Mouse (Mus musculus): ENCODE data around the gene Ccdc93. TPM values are rescaled to one million over a fixed set of nuclear protein-coding genes. Genes with fewer than 3 reads are reported as not detected.

The Ccdc93 gene
- 17.4 and 18.2 TPM in 2 replicates for polyA plus RNA-seq (2012; rRNA removed)

- peak; percentile 92 to 100 for DNase-seq (ENCODE audit: extremely low spot score in 1 of 2, low spot score in 1 of 2)
Measured at GRCm38 (mm10) chr1:121430938-121431928, at the start of gene Ccdc93. Ccdc93 (plus strand) TSS chr1:121431049.

GRCm38 (mm10) chr1:121381562-121381961 lies 49.3 kb upstream of the Ccdc93 start:
- DNase-seq (ENCODE audit: extremely low spot score in 1 of 2, low spot score in 1 of 2): no peak

GRCm38 (mm10) chr1:121388312-121388711 lies 42.5 kb upstream of the Ccdc93 start:
- no peak for DNase-seq (ENCODE audit: extremely low spot score in 1 of 2, low spot score in 1 of 2)

- no peak for DNase-seq (ENCODE audit: extremely low spot score in 1 of 2, low spot score in 1 of 2)
Measured at GRCm38 (mm10) chr1:121388732-121389131, 42.1 kb upstream of the Ccdc93 start.

- DNase-seq (ENCODE audit: extremely low spot score in 1 of 2, low spot score in 1 of 2): no peak
Measured at GRCm38 (mm10) chr1:121389574-121389973, 41.3 kb upstream of the Ccdc93 start.

GRCm38 (mm10) chr1:121390003-121390402 lies 40.8 kb upstream of the Ccdc93 start:
- DNase-seq (ENCODE audit: extremely low spot score in 1 of 2, low spot score in 1 of 2): no peak

GRCm38 (mm10) chr1:121390421-121390820 lies 40.4 kb upstream of the Ccdc93 start:
- DNase-seq (ENCODE audit: extremely low spot score in 1 of 2, low spot score in 1 of 2): no peak

GRCm38 (mm10) chr1:121390855-121391254 lies 40.0 kb upstream of the Ccdc93 start:
- DNase-seq (ENCODE audit: extremely low spot score in 1 of 2, low spot score in 1 of 2): no peak

- no peak for DNase-seq (ENCODE audit: extremely low spot score in 1 of 2, low spot score in 1 of 2)
Measured at GRCm38 (mm10) chr1:121393117-121393516, 37.7 kb upstream of the Ccdc93 start.

GRCm38 (mm10) chr1:121394764-121395163 lies 36.1 kb upstream of the Ccdc93 start:
- DNase-seq (ENCODE audit: extremely low spot score in 1 of 2, low spot score in 1 of 2): no peak

GRCm38 (mm10) chr1:121396501-121396900 lies 34.3 kb upstream of the Ccdc93 start:
- no peak for DNase-seq (ENCODE audit: extremely low spot score in 1 of 2, low spot score in 1 of 2)

GRCm38 (mm10) chr1:121398231-121398630 lies 32.6 kb upstream of the Ccdc93 start:
- no peak for DNase-seq (ENCODE audit: extremely low spot score in 1 of 2, low spot score in 1 of 2)

- DNase-seq (ENCODE audit: extremely low spot score in 1 of 2, low spot score in 1 of 2): no peak
Measured at GRCm38 (mm10) chr1:121398986-121399881, 31.6 kb upstream of the Ccdc93 start.

- peak; percentile 5 to 65 for DNase-seq (ENCODE audit: extremely low spot score in 1 of 2, low spot score in 1 of 2)
Measured at GRCm38 (mm10) chr1:121400243-121400642, 30.6 kb upstream of the Ccdc93 start.

GRCm38 (mm10) chr1:121419084-121419483 lies 11.8 kb upstream of the Ccdc93 start:
- DNase-seq (ENCODE audit: extremely low spot score in 1 of 2, low spot score in 1 of 2): peak in 1 of 2 experiments; percentile 60

GRCm38 (mm10) chr1:121419569-121420265 lies 11.1 kb upstream of the Ccdc93 start:
- DNase-seq (ENCODE audit: extremely low spot score in 1 of 2, low spot score in 1 of 2): no peak

- no peak for DNase-seq (ENCODE audit: extremely low spot score in 1 of 2, low spot score in 1 of 2)
Measured at GRCm38 (mm10) chr1:121430183-121430937, 489 bp upstream of the Ccdc93 start.

- DNase-seq (ENCODE audit: extremely low spot score in 1 of 2, low spot score in 1 of 2): peak in 1 of 2 experiments; percentile 53
Measured at GRCm38 (mm10) chr1:121435981-121436380, 5.1 kb downstream of the Ccdc93 start.

- peak; percentile 37 to 88 for DNase-seq (ENCODE audit: extremely low spot score in 1 of 2, low spot score in 1 of 2)
Measured at GRCm38 (mm10) chr1:121440535-121441381, 9.9 kb downstream of the Ccdc93 start.
